Mouse (Mus musculus) heart, postnatal 0 days (tissue): ENCODE results near the gene Stk39. TPM values are rescaled to one million over a fixed set of nuclear protein-coding genes. Genes with fewer than 3 reads are reported as not detected.
A peak's percentile ranks its signal among the peaks of the same experiment; 100 is the strongest.

Source experiments
- ATAC-seq: fragments of 200-750 bp; cut with Nextera tagmentation; 2 replicates; pipeline ENCODE4 v1.8.0; 2017; ENCODE audit warnings: low read depth, moderate number of reproducible peaks, moderate library complexity; ENCODE audit not compliant: insufficient read depth
- DNase-seq: peaks from one replicate; pipeline ENCODE4 v3.0.0-alpha.2; 2016; ENCODE audit warnings: low spot score
- H3K27ac ChIP-seq: fragments of 300-500 bp; sonication (generic); 2 replicates; pipeline ENCODE4 v1.5.1; 2014; ENCODE audit warnings: low read depth, mild to moderate bottlenecking
- H3K27me3 ChIP-seq: fragments of 300-500 bp; sonication (generic); 2 replicates; pipeline ENCODE4 v1.6.1; 2014; ENCODE audit warnings: low read length, mixed read lengths; ENCODE audit not compliant: control insufficient read depth, insufficient read depth
- H3K36me3 ChIP-seq: fragments of 300-500 bp; sonication (generic); replicated peaks from 2 replicates; pipeline ENCODE4 v1.6.1; 2014; ENCODE audit warnings: low read length, mixed read lengths; ENCODE audit not compliant: control insufficient read depth, insufficient read depth
- H3K4me1 ChIP-seq: fragments of 300-500 bp; sonication (generic); 2 replicates; pipeline ENCODE4 v1.6.1; 2014; ENCODE audit warnings: antibody characterized with exemption; ENCODE audit not compliant: control insufficient read depth, insufficient read depth
- H3K4me2 ChIP-seq: fragments of 300-500 bp; sonication (generic); 2 replicates; pipeline ENCODE4 v1.6.1; 2014; ENCODE audit warnings: low read depth, mild to moderate bottlenecking, low read length, moderate library complexity
- H3K4me3 ChIP-seq: fragments of 300-500 bp; sonication (generic); 2 replicates; pipeline ENCODE4 v1.5.1; 2014; ENCODE audit warnings: low read depth, low read length
- H3K9ac ChIP-seq: fragments of 300-500 bp; sonication (generic); replicated peaks from 2 replicates; pipeline ENCODE4 v1.6.1; 2014; ENCODE audit warnings: low read depth, low read length, mixed read lengths
- H3K9me3 ChIP-seq: fragments of 300-500 bp; sonication (generic); replicated peaks from 2 replicates; pipeline ENCODE4 v1.6.1; 2016; ENCODE audit warnings: low read length; ENCODE audit not compliant: control insufficient read depth
- CTCF ChIP-seq: IDR thresholded peaks from 2 replicates; pipeline ENCODE4 v1.5.1; 2016; ENCODE audit warnings: antibody characterized with exemption, control low read depth, low read depth
- EP300 ChIP-seq: IDR thresholded peaks from 2 replicates; pipeline ENCODE4 v1.6.1; 2016; ENCODE audit warnings: antibody characterized with exemption, low read depth
- WGBS: fragments of 180-500 bp; shearing (Covaris S2); extraction: QIAGEN DNeasy Blood & Tissue Kit; methylation state at CpG from one replicate; pipeline ENCODE4 v1.1.7; 2014; 5-methylcytosine and 5-hydroxymethylcytosine counted together
- polyA plus RNA-seq: library from polyadenylated mRNA; unstranded; fragments of >200 nt; fragmentation: Nextera tagmentation; extraction: Ambion mirVana; gene quantifications from 2 replicates; pipeline ENCODE4 v1.2.1, GENCODE M21; 2015
- total RNA-seq: library from RNA; depleted of rRNA; stranded (reverse); fragments of >200 nt; gene quantifications from 2 replicates; pipeline ENCODE4 v1.2.3, GENCODE M21; 2014; ENCODE audit warnings: low replicate concordance

The Stk39 gene
- total and polyA plus RNA-seq, 2 experiments from 2014 or later, result 81.8 to 93.2 TPM

GRCm38 (mm10) chr2:68250897-68251296 lies 221.2 kb downstream of the Stk39 start:
- no peak for ATAC-seq
- Histone ChIP-seq H3K9ac (no peak overlapping the region), H3K4me1 (no peaks in the 10 kb centered on the region), H3K27ac (no peak overlapping the region), H3K9me3 (no peaks in the 10 kb centered on the region), H3K4me2 (no peak overlapping the region), H3K27me3 (no peaks in the 10 kb centered on the region), H3K36me3 (peaks cover 43% of the 10 kb centered on the region), H3K4me3 (no peak overlapping the region)
- no peak for DNase-seq
- TF ChIP-seq CTCF (no peak), EP300 (no peak)
- 89% methylated on average over 10 of the region's 10 CpGs for WGBS

DNA sequence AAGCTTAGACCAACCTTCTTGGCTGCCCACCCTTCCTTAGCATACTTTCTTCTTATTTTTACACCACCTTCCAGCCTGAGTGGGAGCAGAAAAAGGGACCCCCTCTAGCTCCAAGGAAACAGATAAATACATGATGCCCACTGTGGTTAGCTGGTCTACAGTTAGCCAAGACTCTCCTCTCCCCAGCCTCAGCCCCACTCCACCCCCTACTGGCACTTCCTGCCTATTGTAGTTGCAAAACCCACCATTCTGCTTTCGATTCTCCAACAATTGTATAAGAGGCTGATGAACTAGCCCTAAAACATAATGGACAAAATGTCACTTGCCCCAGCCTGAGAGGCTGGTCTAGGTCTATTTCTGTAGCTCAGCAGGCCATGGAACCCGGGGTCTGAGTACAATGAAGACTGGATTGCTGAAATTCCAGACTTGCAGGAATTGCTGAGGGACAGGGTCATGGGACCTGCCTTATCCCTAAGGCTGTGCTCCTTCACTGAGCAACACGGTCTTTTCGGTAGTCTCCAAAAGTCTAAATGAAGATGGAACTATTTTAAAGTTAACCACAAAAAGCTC lies 222.1 kb downstream of the Stk39 start:
- Histone ChIP-seq H3K27me3 (no peaks in the 10 kb centered on the region), H3K9ac (no peak overlapping the region), H3K9me3 (no peaks in the 10 kb centered on the region), H3K4me2 (no peak overlapping the region), H3K4me1 (0 out of 2 replicates have a peak, but pooled peaks cover 1% of the 10 kb centered on the region), H3K36me3 (peaks cover 37% of the 10 kb centered on the region), H3K27ac (no peak overlapping the region), H3K4me3 (no peak overlapping the region)
- no peak for TF ChIP-seq EP300
- TF ChIP-seq CTCF, result 0 out of 2 replicates have a peak, but pooled peaks have one; percentile 7
- WGBS, result 57% methylated on average over 4 of the region's 4 CpGs
- no peak for ATAC-seq
- no peak for DNase-seq

DNA sequence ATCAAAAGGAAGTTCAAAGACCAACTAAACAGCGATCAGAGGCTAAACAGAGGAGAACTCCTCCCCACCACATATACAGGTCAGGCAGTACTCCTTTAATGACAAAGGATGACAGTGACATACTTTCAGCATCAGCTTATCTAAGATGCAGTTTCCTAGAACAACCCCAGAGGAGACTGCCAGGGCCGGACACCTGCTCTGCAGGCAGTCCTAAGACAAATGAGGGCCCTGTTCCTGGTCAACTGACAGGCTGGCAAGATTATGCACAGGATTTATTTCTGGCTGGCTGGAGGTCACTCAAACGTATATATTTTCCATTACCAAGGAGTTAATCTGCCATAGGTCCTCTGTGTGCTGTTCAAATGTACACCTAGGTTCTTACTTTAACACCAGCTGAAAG lies 225.8 kb downstream of the Stk39 start:
- H3K4me3 ChIP-seq, result no peak overlapping the region
- peaks cover 20% of the 10 kb centered on the region for H3K4me1 ChIP-seq
- DNase-seq (no peak), ATAC-seq (no peak)
- H3K9me3 ChIP-seq, result no peaks in the 10 kb centered on the region
- peaks cover 40% of the 10 kb centered on the region for H3K36me3 ChIP-seq
- WGBS, result 44% methylated on average over 3 of the region's 3 CpGs
- TF ChIP-seq CTCF, result no peak
- no peak for TF ChIP-seq EP300
- no peak overlapping the region for H3K9ac ChIP-seq
- H3K4me2 ChIP-seq, result no peak overlapping the region
- H3K27ac ChIP-seq, result no peak overlapping the region
- no peaks in the 10 kb centered on the region for H3K27me3 ChIP-seq

GRCm38 (mm10) chr2:68244556-68244955 lies 227.5 kb downstream of the Stk39 start:
- Histone ChIP-seq H3K9me3 (no peaks in the 10 kb centered on the region), H3K27me3 (no peaks in the 10 kb centered on the region), H3K36me3 (peaks cover 32% of the 10 kb centered on the region), H3K4me2 (no peak overlapping the region), H3K4me3 (no peak overlapping the region), H3K9ac (no peak overlapping the region), H3K4me1 (peaks cover 20% of the 10 kb centered on the region), H3K27ac (no peak overlapping the region)
- TF ChIP-seq EP300 (no peak), CTCF (no peak)
- no peak for DNase-seq
- WGBS, result 60% methylated on average over 1 of the region's 1 CpGs
- no peak for ATAC-seq

DNA sequence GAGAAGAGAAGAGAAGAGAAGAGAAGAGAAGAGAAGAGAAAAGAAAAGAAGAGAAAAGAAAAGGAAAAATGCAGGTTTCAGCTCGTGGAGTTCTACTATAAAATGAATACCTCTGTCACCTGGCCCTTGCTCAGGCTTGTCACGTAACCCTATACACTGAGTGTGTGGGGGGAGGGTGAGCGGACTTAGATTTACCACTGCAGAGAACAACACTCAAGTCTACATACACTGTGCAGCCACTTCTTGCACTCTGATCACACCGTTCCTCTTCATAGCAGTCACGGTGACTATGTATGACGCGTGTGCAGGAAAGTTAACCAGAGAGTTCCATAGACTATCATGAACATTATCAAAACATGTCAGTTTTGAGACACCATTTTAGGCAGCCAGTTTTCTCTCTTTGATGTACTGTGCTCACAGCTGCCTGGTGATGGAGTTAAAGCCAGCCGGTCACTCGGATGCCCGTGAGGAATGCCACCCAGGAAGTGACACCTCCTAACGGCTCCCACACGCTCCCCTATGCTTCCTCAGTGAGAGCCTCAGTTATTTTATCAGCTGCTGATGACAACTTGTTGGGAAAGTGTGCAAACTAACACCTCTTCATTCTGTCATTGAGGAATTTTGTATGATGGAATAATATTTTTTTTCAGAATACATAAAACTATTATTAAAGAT lies 228.1 kb downstream of the Stk39 start:
- Histone ChIP-seq H3K4me1 (peaks cover 20% of the 10 kb centered on the region), H3K27ac (no peak overlapping the region), H3K4me2 (no peak overlapping the region), H3K9me3 (no peaks in the 10 kb centered on the region), H3K27me3 (no peaks in the 10 kb centered on the region), H3K9ac (no peak overlapping the region), H3K4me3 (no peak overlapping the region), H3K36me3 (peaks cover 28% of the 10 kb centered on the region)
- ATAC-seq, result no peak
- WGBS, result 48% methylated on average over 12 of the region's 12 CpGs
- DNase-seq, result no peak
- no peak for TF ChIP-seq CTCF
- no peak for TF ChIP-seq EP300

DNA sequence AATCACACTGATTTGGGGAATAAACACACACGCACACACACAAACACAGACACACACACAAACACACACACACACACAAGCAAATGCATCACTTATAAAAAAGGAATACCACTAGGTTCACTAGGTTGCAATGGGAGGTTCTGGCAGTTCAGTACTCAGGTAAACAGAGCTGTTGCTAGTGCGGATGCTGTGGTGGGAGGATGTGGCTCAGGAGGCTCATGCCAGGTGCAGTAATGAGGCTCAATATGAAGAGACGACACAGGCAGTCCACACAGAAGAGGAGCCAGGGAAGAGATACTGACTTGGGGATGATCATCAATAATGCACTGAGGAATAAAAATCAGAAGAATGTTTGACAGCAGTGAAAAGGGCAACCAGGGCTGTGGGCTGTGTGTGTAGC lies 228.8 kb downstream of the Stk39 start:
- no peak for DNase-seq
- H3K27ac ChIP-seq, result no peak overlapping the region

More for the DNA sequence above, 228.8 kb downstream of the Stk39 start:
- Histone ChIP-seq H3K4me2 (no peak overlapping the region), H3K4me1 (peaks cover 20% of the 10 kb centered on the region), H3K4me3 (no peak overlapping the region), H3K36me3 (peaks cover 25% of the 10 kb centered on the region), H3K9ac (no peak overlapping the region), H3K27me3 (no peaks in the 10 kb centered on the region), H3K9me3 (no peaks in the 10 kb centered on the region)
- TF ChIP-seq EP300, result no peak
- TF ChIP-seq CTCF, result no peak
- 91% methylated on average over 3 of the region's 3 CpGs for WGBS
- ATAC-seq, result no peak
